Mouse (Mus musculus) testis, adult 2 months (tissue): ENCODE measurements at regions not wholly inside any gene's neighbourhood (a gene's known extent, or its start where the extent isn't known, plus 50 kb on each side); places are given as distances from the start of the nearest gene placed in this dataset.

Experiments
- H3K27ac ChIP-seq: fragments of 200-500 bp; 2 replicates; pipeline ENCODE4 v1.5.1; 2012; ENCODE audit warnings: low read depth, low read length; ENCODE audit not compliant: control insufficient read depth, insufficient read depth
- H3K27me3 ChIP-seq: fragments of 200-500 bp; 2 replicates; pipeline ENCODE4 v1.6.1; 2012; ENCODE audit warnings: mild to moderate bottlenecking, low read length, moderate library complexity; ENCODE audit not compliant: control insufficient read depth, insufficient read depth
- H3K36me3 ChIP-seq: fragments of 200-500 bp; 2 replicates; pipeline ENCODE4 v1.6.1; 2012; ENCODE audit warnings: mild to moderate bottlenecking, low read length; ENCODE audit not compliant: control insufficient read depth, insufficient read depth
- H3K4me1 ChIP-seq: fragments of 200-500 bp; 2 replicates; pipeline ENCODE4 v1.6.1; 2012; ENCODE audit warnings: low read length; ENCODE audit not compliant: control insufficient read depth, insufficient read depth
- H3K4me3 ChIP-seq: fragments of 200-500 bp; 2 replicates; pipeline ENCODE4 v1.5.1; 2012; ENCODE audit warnings: low read depth, mild to moderate bottlenecking, low read length, moderate library complexity, mixed read lengths; ENCODE audit not compliant: control insufficient read depth
- CTCF ChIP-seq: fragments of 200-500 bp; IDR thresholded peaks from 2 replicates; pipeline ENCODE4 v1.5.1; 2012; ENCODE audit warnings: low read depth, mild to moderate bottlenecking, inconsistent platforms, low read length, moderate library complexity; ENCODE audit not compliant: control insufficient read depth, insufficient read depth, insufficient replicate concordance
- POLR2A ChIP-seq: fragments of 200-500 bp; IDR thresholded peaks from 2 replicates; pipeline ENCODE4 v1.6.1; 2012; ENCODE audit warnings: low read depth, mild to moderate bottlenecking, inconsistent platforms, low read length, moderate library complexity; ENCODE audit not compliant: control insufficient read depth

DNA sequence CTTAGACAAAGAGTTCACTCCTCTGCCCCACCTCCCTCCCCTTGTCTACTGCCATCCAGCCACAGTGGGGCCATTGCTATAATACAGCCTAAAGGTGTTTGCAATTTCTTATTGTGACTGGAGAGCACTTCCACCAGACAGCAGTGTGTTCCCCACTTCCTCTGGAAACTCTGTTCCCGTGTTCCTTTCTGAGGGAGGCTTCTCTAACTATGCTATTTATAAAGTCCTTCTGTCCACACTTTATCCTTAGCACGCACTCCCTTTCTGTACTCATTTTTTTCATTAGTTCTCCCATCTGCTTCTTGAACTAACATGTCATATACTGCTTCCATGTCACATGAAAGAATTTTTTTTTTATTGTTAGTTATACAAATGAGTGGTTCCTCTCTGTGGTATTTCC lies 52.0 kb upstream of the 4930432M17Rik start:
- H3K36me3 ChIP-seq, result no peaks in the 10 kb centered on the region
- H3K27ac ChIP-seq, result no peak overlapping the region
- no peak overlapping the region for H3K4me3 ChIP-seq
- no peaks in the 10 kb centered on the region for H3K27me3 ChIP-seq
- TF ChIP-seq POLR2A (no peak), CTCF (no peak)
- peaks cover 5% of the 10 kb centered on the region for H3K4me1 ChIP-seq

DNA sequence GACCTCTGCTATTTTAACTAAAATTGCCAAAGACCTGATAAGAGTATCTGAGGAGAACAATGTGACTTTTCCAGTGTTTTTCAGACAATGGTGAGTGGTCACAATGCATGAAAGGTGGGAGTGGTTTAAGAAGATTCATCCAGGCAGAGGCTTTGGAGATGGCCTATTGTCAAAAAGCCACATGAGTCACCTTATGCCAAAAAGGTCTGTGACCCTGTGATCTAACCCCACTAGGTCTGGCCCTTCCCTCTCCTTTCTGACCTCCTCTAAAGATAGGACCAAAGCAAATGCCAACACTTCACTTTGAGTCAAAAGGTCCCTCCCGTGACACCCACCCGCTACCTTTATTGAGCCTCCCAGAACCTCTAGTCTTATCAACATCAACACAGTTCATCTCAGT lies 52.4 kb upstream of the 4930432M17Rik start:
- no peaks in the 10 kb centered on the region for H3K27me3 ChIP-seq
- no peak overlapping the region for H3K4me3 ChIP-seq
- no peak for TF ChIP-seq CTCF
- TF ChIP-seq POLR2A, result no peak
- no peak overlapping the region for H3K27ac ChIP-seq
- peaks cover 5% of the 10 kb centered on the region for H3K4me1 ChIP-seq
- no peaks in the 10 kb centered on the region for H3K36me3 ChIP-seq

DNA sequence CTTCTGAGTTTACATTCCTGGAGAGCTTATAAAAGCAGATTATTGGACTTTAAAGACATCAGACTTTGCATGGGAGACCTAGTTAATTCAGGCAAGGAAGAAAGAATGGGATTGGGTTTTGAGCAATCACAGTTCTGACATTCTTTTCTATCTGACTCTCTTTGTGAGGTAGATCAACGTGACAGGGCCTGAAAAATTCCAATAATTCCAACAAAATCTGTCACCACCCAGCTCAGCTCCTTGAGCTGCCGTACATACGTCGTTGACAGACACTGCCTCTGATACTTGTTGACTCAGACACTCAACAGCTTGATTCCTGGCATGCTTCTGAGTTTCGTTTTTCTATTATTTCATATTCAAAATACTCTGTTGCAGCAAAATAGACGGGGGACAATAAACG lies 53.2 kb upstream of the 4930432M17Rik start:
- TF ChIP-seq CTCF, result no peak
- no peak for TF ChIP-seq POLR2A
- Histone ChIP-seq H3K36me3 (no peaks in the 10 kb centered on the region), H3K27ac (no peak overlapping the region), H3K27me3 (no peaks in the 10 kb centered on the region), H3K4me3 (no peak overlapping the region), H3K4me1 (peaks cover 5% of the 10 kb centered on the region)

DNA sequence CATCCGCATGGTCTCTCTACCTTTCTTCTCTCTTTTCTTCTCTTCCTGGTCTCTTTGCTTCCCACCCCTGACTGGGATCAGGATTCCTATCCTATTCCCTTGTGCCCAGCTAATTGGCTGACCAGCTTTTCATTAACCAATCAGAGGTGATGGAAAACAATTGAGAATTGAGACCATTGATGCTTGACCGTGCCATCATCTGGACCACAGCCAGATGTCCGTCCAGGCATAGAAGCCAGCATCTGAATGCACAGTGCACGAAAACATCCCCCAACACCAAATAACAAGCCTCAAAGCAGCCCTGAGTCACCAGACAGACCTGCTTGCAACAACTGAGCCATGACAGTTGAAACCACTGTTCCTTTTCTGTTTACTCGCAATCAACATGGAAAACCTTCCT lies 54.5 kb upstream of the 4930432M17Rik start:
- no peak for TF ChIP-seq CTCF
- no peak for TF ChIP-seq POLR2A
- H3K27me3 ChIP-seq, result no peaks in the 10 kb centered on the region
- no peak overlapping the region for H3K4me3 ChIP-seq
- no peak overlapping the region for H3K27ac ChIP-seq
- H3K36me3 ChIP-seq, result no peaks in the 10 kb centered on the region
- peaks cover 5% of the 10 kb centered on the region for H3K4me1 ChIP-seq

DNA sequence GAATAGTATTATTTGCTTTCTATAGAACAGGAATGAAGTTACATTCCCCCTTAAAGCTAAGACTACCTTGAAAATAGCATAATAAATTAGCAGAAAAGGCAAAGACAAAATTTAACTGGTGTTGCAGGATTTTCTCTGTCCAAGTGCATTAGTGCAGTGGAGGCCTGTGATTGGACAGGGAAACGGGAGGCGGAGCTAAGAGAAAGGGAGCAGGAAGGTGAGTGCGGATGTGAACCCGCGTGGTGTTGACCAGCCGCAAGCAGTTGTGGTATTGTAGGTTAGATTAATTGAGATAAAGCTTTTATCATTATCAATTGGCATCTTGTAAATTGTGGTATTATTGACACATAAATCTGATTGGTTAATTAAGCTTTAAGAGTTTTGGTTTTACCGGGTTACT lies 55.8 kb upstream of the 4930432M17Rik start:
- TF ChIP-seq CTCF, result no peak
- no peak for TF ChIP-seq POLR2A
- H3K27ac ChIP-seq, result no peak overlapping the region
- H3K27me3 ChIP-seq, result no peaks in the 10 kb centered on the region
- H3K36me3 ChIP-seq, result no peaks in the 10 kb centered on the region
- peaks cover 5% of the 10 kb centered on the region for H3K4me1 ChIP-seq
- H3K4me3 ChIP-seq, result peak overlapping the region; percentile 35; the same call in 1 of the 2 replicates

DNA sequence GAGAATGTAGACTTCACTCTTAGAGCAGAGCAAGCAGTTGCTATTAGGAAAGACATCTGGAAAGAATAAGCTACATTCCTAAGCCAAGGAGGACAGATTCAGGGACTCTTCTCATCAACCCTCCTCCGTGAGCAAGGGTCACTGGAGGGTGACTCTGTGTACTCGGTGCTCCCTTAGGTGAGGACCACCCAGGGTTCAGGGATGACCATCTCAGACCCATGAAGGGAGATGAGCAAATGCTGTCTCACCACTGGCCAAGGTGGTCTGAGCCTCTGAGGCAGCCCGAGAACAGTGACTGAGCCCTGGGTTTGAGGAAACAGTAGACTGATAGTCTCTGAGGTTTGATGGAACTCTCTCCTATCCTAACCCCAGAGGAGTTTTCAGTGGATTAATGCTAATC lies 57.3 kb upstream of the 4930432M17Rik start:
- Histone ChIP-seq H3K27ac (no peak overlapping the region), H3K4me1 (peaks cover 5% of the 10 kb centered on the region), H3K27me3 (no peaks in the 10 kb centered on the region), H3K4me3 (no peak overlapping the region), H3K36me3 (no peaks in the 10 kb centered on the region)
- no peak for TF ChIP-seq CTCF

DNA sequence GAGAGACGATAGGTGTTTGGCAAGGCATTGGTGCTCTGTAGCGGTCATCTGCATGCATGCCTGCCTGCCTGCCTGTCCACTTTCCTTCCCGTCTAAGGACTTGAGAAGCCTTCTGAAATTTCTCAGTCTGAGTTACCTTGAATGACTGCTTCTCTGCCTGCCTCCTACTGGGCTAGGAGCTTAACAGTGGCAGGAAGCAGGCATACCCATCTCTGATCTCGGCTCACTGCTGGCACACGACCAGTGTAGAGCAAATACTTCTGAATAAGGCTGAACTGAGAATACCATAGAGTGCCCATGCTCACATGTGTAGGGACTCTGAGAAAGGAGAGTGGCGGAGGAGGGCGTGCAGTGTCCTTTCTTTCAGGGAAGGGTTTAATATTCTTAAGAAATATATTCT lies 60.7 kb upstream of the 4930432M17Rik start:
- no peak overlapping the region for H3K27ac ChIP-seq
- no peak overlapping the region for H3K4me3 ChIP-seq
- no peaks in the 10 kb centered on the region for H3K27me3 ChIP-seq
- H3K36me3 ChIP-seq, result no peaks in the 10 kb centered on the region
- TF ChIP-seq POLR2A (no peak), CTCF (no peak)
- H3K4me1 ChIP-seq, result 0 out of 2 replicates have a peak, but pooled peaks cover 2% of the 10 kb centered on the region

DNA sequence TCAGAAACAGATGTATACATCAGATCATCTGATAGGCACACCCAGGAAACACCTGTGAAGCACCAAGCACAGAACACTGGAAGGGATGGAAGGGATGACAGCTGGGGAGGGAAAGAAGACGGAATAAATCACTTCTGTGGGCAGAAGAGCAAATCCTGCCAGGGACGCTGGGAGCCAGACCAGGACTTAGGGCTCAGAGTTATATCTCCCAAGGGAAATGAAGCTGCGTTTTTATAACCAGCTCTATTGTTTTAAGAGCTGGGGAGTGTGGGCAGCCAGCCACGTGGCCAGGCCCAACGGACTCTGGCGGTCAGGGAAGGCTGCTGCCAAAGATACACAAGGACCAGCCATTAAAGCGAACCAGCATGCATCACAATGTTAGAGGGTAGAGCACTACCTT lies 61.5 kb upstream of the 4930432M17Rik start:
- no peaks in the 10 kb centered on the region for H3K36me3 ChIP-seq
- no peaks in the 10 kb centered on the region for H3K27me3 ChIP-seq
- TF ChIP-seq CTCF, result no peak
- no peak for TF ChIP-seq POLR2A
- H3K4me1 ChIP-seq, result no peaks in the 10 kb centered on the region
- H3K27ac ChIP-seq, result no peak overlapping the region
- no peak overlapping the region for H3K4me3 ChIP-seq
